Mouse (Mus musculus) small intestine, adult 2 months (tissue): ENCODE measurements at regions not wholly inside any gene's neighbourhood (a gene's known extent, or its start where the extent isn't known, plus 50 kb on each side); places are given as distances from the start of the nearest gene placed in this dataset.

Source experiments
- H3K27ac ChIP-seq: fragments of 200-500 bp; 2 replicates; pipeline ENCODE4 v1.5.1; 2012; ENCODE audit warnings: low read depth, low read length, control low read depth, inconsistent platforms; ENCODE audit not compliant: insufficient read depth
- H3K27me3 ChIP-seq: fragments of 200-500 bp; 2 replicates; pipeline ENCODE4 v1.6.1; 2012; ENCODE audit warnings: mild to moderate bottlenecking, moderate library complexity, low read length, inconsistent platforms; ENCODE audit not compliant: control insufficient read depth, insufficient read depth
- H3K36me3 ChIP-seq: fragments of 200-500 bp; 2 replicates; pipeline ENCODE4 v1.6.1; 2012; ENCODE audit warnings: mild to moderate bottlenecking, low read length, control low read depth, inconsistent platforms; ENCODE audit not compliant: control insufficient read depth, insufficient read depth
- H3K4me1 ChIP-seq: fragments of 200-500 bp; 2 replicates; pipeline ENCODE4 v1.6.1; 2012; ENCODE audit warnings: low read length, inconsistent platforms, mixed read lengths; ENCODE audit not compliant: control insufficient read depth, insufficient read depth, insufficient read length
- H3K4me3 ChIP-seq: fragments of 200-500 bp; 2 replicates; pipeline ENCODE4 v1.5.1; 2012; ENCODE audit warnings: low read depth, mild to moderate bottlenecking, control low read depth, inconsistent platforms, low read length, moderate library complexity
- CTCF ChIP-seq: fragments of 200-500 bp; IDR thresholded peaks from 2 replicates; pipeline ENCODE4 v1.5.1; 2012; ENCODE audit warnings: low read depth, mild to moderate bottlenecking, control low read depth, inconsistent platforms, low read length, moderate library complexity, mixed read lengths; ENCODE audit not compliant: insufficient replicate concordance, insufficient read length; ENCODE audit errors: extremely low read depth
- POLR2A ChIP-seq: fragments of 200-500 bp; IDR thresholded peaks from 2 replicates; pipeline ENCODE4 v1.6.1; 2012; ENCODE audit warnings: low read depth, mild to moderate bottlenecking, control low read depth, inconsistent platforms, low read length, moderate library complexity
- WGBS: fragments of 180-500 bp; shearing (Covaris S2); methylation state at CpG from one replicate; pipeline ENCODE4 v1.1.7; 2018; 5-methylcytosine and 5-hydroxymethylcytosine counted together

DNA sequence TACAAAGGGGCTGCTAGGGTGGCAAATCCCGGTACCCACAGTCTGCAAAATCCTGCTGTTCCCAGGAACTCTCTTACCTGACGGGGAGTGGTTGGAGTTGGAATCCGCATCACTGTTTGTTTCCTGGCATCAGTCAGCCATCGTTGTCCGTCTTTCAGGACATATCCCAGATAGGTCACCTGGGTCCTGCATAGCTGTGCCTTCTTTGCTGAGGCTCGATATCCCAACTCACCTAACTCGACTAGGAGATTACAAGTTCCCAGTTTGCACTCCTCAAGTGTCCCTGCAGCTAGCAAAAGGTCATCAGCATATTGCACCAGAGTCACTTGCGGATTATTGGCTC lies 276.6 kb downstream of the Gm21863 start:
- no peaks in the 10 kb centered on the region for H3K4me1 ChIP-seq
- WGBS, result 71% methylated on average over 8 of the region's 8 CpGs
- no peak overlapping the region for H3K4me3 ChIP-seq
- TF ChIP-seq CTCF (no peak), POLR2A (no peak)
- no peaks in the 10 kb centered on the region for H3K27me3 ChIP-seq
- no peak overlapping the region for H3K27ac ChIP-seq
- H3K36me3 ChIP-seq, result no peaks in the 10 kb centered on the region

DNA sequence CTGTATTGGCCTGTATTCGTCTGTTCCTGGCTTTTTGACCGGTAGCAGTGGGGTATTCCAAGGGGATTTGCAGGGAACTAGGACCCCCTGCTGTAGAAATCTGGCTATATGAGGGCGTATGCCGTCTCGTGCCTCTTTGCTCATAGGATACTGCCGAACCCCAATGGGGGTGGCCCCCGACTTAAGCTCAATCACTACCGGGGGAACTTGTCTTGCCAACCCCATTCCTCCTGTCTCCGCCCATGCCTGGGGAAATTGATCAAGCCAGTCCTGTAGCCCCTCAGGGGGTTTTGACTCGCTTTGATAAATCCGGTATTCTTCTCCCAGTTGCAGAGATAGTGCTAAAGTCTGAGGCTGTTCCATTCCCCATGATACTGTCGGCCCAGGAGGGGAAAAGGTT lies 277.2 kb downstream of the Gm21863 start:
- 69% methylated on average over 12 of the region's 12 CpGs for WGBS
- Histone ChIP-seq H3K27me3 (no peaks in the 10 kb centered on the region), H3K4me1 (no peaks in the 10 kb centered on the region), H3K36me3 (no peaks in the 10 kb centered on the region), H3K4me3 (no peak overlapping the region), H3K27ac (no peak overlapping the region)
- TF ChIP-seq CTCF, result no peak; the same call in 1 of the 2 replicates
- no peak for TF ChIP-seq POLR2A

DNA sequence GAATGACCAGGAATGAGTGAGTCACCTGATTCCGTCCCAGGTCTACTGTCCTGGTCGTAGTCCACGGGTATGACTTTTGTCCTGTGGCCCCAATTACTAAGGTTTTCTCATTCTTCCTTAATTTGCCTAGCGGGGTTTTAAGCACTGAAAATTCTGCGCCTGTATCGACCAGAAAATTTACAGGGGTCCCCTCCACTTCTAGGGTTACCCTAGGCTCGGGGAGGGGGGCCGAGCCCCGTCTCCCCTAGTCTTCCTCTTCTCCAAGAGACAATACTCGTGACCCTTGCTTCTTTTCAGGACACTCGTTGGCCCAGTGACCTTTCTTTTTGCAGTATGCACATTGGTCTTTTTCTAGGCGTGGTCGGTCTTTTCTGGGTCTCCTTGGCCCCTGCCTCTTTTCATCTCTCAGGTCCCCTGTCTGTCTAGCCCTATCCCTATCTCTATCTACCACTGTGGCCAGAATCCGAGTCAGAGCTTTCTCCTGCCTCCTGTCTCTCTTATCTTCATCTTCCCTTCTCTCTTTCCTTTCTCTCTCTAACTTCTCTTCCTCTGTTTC lies 277.8 kb downstream of the Gm21863 start:
- Histone ChIP-seq H3K4me3 (no peak overlapping the region), H3K4me1 (no peaks in the 10 kb centered on the region), H3K27ac (no peak overlapping the region), H3K27me3 (no peaks in the 10 kb centered on the region), H3K36me3 (no peaks in the 10 kb centered on the region)
- 71% methylated on average over 14 of the region's 14 CpGs for WGBS
- no peak for TF ChIP-seq CTCF
- TF ChIP-seq POLR2A, result no peak

DNA sequence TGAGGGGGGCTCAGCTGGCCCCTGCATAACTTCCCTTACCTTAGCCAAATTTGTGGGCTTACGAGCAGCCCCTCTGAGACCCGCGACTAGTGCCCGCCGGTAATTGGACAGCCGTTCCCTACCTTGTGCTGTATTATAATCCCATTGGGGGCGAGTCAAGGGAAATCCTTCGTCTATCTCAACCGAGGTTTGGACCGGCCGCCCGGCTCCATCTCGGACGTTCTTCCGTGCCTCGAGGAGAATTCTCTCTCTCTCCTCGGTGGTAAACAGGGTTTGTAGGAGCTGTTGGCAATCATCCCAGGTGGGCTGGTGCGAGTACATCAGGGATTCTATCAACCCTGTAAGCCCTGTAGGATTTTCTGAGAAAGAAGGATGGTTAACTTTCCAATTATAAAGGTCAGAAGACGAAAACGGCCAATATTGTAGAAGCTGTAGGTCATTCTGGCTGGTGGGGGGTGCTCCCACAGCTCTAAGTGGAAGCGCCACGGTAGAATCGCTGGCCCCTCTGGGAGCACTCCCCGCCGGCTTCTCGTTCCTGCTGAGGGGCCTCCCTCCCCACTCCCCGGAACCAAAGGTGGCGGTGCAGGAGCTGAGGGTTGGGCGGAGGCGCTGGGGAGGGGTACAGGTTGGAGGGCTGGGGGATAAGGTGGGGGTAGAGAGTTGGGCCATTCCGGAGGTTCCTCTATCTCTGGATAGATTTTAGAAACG lies 278.6 kb downstream of the Gm21863 start:
- Histone ChIP-seq H3K4me3 (no peak overlapping the region), H3K27me3 (no peaks in the 10 kb centered on the region), H3K4me1 (no peaks in the 10 kb centered on the region), H3K27ac (no peak overlapping the region), H3K36me3 (no peaks in the 10 kb centered on the region)
- TF ChIP-seq POLR2A, result 0 out of 2 replicates have a peak, but pooled peaks have one; percentile 8
- no peak for TF ChIP-seq CTCF
- WGBS, result 72% methylated on average over 32 of the region's 32 CpGs

DNA sequence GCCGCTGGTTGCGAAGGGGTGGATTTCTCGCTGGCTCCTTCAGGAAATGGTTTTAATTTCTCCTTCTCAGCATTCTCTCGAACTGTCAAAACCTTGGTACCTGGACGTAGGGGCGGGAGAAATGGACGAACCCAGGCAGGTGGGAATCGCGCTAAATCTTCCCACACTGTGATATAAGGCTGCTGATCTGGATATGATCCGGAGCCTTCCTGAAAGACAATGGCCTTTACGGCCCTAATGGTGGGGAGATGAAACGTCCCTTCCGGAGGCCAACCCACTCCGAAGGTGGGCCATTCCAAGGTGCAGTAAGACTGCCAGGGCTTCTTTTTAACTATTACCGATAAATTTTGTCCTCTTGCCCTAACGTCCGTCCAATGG lies 279.1 kb downstream of the Gm21863 start:
- Histone ChIP-seq H3K27ac (no peak overlapping the region), H3K4me1 (no peaks in the 10 kb centered on the region), H3K36me3 (no peaks in the 10 kb centered on the region), H3K4me3 (no peak overlapping the region), H3K27me3 (no peaks in the 10 kb centered on the region)
- TF ChIP-seq POLR2A, result no peak
- TF ChIP-seq CTCF, result peak; percentile 3; the same call in 1 of the 2 replicates
- 71% methylated on average over 17 of the region's 17 CpGs for WGBS

DNA sequence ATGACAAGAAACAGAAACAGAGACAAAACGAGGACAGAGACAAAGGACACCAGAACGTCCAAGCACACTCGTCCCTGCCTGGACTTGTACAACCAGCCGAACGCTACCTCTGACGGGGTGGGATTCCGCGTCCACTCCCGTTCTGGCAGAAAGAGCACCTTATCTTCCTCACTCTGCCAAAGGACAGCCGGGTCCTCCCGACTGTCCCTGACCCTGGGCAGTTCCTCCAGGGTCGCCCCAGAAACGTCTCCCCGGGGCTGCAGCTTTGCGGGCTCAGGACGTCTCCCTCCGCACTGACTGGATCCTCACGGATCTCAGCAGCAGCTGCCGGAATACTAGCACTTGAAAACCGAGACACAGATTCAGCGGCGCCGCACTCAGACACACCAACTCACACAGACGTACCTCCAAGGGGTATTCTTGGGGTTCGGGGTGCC lies 279.6 kb downstream of the Gm21863 start:
- 78% methylated on average over 25 of the region's 25 CpGs for WGBS
- TF ChIP-seq POLR2A (no peak), CTCF (no peak)
- no peak overlapping the region for H3K4me3 ChIP-seq

More for the DNA sequence above, 279.6 kb downstream of the Gm21863 start:
- H3K27ac ChIP-seq, result no peak overlapping the region
- no peaks in the 10 kb centered on the region for H3K27me3 ChIP-seq
- H3K4me1 ChIP-seq, result no peaks in the 10 kb centered on the region
- no peaks in the 10 kb centered on the region for H3K36me3 ChIP-seq
